Mouse (Mus musculus) kidney, embryonic 16.5 days (tissue): ENCODE data around the gene Cyp2s1. TPM values are rescaled to one million over a fixed set of nuclear protein-coding genes. Genes with fewer than 3 reads are reported as not detected.

Experiments used
- ATAC-seq: fragments of 200-750 bp; cut with Nextera tagmentation; 2 replicates; pipeline ENCODE4 v1.8.0; 2017; ENCODE audit warnings: moderate TSS enrichment; ENCODE audit not compliant: low FRiP score, low TSS enrichment
- H3K27ac ChIP-seq: fragments of 300-500 bp; sonication (generic); 2 replicates; pipeline ENCODE4 v1.5.1; 2014; ENCODE audit warnings: low read length
- H3K27me3 ChIP-seq: fragments of 300-500 bp; sonication (generic); 2 replicates; pipeline ENCODE4 v1.6.1; 2014; ENCODE audit warnings: low read length, control low read depth, mixed read lengths; ENCODE audit not compliant: insufficient read depth
- H3K36me3 ChIP-seq: fragments of 300-500 bp; sonication (generic); 2 replicates; pipeline ENCODE4 v1.6.1; 2014; ENCODE audit warnings: low read length, control low read depth, mixed read lengths; ENCODE audit not compliant: insufficient read depth
- H3K4me1 ChIP-seq: fragments of 300-500 bp; sonication (generic); 2 replicates; pipeline ENCODE4 v1.6.1; 2014; ENCODE audit warnings: low read length, control low read depth, mixed read lengths; ENCODE audit not compliant: insufficient read depth
- H3K4me2 ChIP-seq: fragments of 300-500 bp; sonication (generic); replicated peaks from 2 replicates; pipeline ENCODE4 v1.6.1; 2014; ENCODE audit warnings: low read depth, low read length
- H3K4me3 ChIP-seq: fragments of 300-500 bp; sonication (generic); 2 replicates; pipeline ENCODE4 v1.5.1; 2014; ENCODE audit warnings: mild to moderate bottlenecking, low read length
- H3K9ac ChIP-seq: fragments of 300-500 bp; sonication (generic); replicated peaks from 2 replicates; pipeline ENCODE4 v1.6.1; 2014; ENCODE audit warnings: low read length
- H3K9me3 ChIP-seq: fragments of 300-500 bp; sonication (generic); 2 replicates; pipeline ENCODE4 v1.6.1; 2016; ENCODE audit warnings: low read length, control low read depth
- WGBS: fragments of 180-500 bp; shearing (Covaris S2); extraction: QIAGEN DNeasy Blood & Tissue Kit; methylation state at CpG from one replicate; pipeline ENCODE4 v1.1.7; 2014; 5-methylcytosine and 5-hydroxymethylcytosine counted together
- polyA plus RNA-seq: library from polyadenylated mRNA; unstranded; fragments of >200 nt; fragmentation: Nextera tagmentation; extraction: Ambion mirVana; gene quantifications from 2 replicates; pipeline ENCODE4 v1.2.1, GENCODE M21; 2015

The Cyp2s1 gene
- polyA plus RNA-seq = 22.1 and 23.0 TPM in 2 replicates

- H3K4me3 ChIP-seq = peak within 1 kb of the TSS; percentile 56
- H3K4me1 ChIP-seq = peaks cover 15% of the 10 kb centered on the region
- H3K4me2 ChIP-seq = peak within 1 kb of the TSS; percentile 91
- H3K27ac ChIP-seq = no peak within 1 kb of the TSS
- no peaks in the 10 kb centered on the region; the same call in 1 of the 2 replicates for H3K27me3 ChIP-seq
- no peaks in the 10 kb centered on the region for H3K36me3 ChIP-seq
- peak; percentile 60 for ATAC-seq
- no peaks in the 10 kb centered on the region for H3K9me3 ChIP-seq
- H3K9ac ChIP-seq = peak within 1 kb of the TSS; percentile 74
- WGBS = 2% methylated on average over 40 of the region's 40 CpGs
Measured at GRCm38 (mm10) chr7:25816241-25816919, at the start of gene Cyp2s1. Gene Cyp2s1 (minus strand): TSS chr7:25816913.

GRCm38 (mm10) chr7:25864861-25865260 lies 48.1 kb upstream of the Cyp2s1 start:
- 27% methylated on average over 5 of the region's 5 CpGs for WGBS
- no peak for ATAC-seq
- no peak overlapping the region for H3K27ac ChIP-seq
- H3K4me3 ChIP-seq = no peak overlapping the region
- H3K9me3 ChIP-seq = no peaks in the 10 kb centered on the region
- no peaks in the 10 kb centered on the region for H3K4me1 ChIP-seq
- H3K9ac ChIP-seq = no peak overlapping the region
- no peak overlapping the region for H3K4me2 ChIP-seq
- no peaks in the 10 kb centered on the region for H3K36me3 ChIP-seq
- H3K27me3 ChIP-seq = no peaks in the 10 kb centered on the region

GRCm38 (mm10) chr7:25863756-25864155 lies 47.0 kb upstream of the Cyp2s1 start:
- Histone ChIP-seq H3K9ac (no peak overlapping the region), H3K4me2 (no peak overlapping the region), H3K27me3 (no peaks in the 10 kb centered on the region), H3K36me3 (no peaks in the 10 kb centered on the region), H3K27ac (no peak overlapping the region), H3K9me3 (no peaks in the 10 kb centered on the region), H3K4me1 (no peaks in the 10 kb centered on the region), H3K4me3 (no peak overlapping the region)
- ATAC-seq = no peak
- WGBS = 70% methylated on average over 3 of the region's 3 CpGs

- H3K4me3 ChIP-seq = no peak overlapping the region
- WGBS = 65% methylated on average over 2 of the region's 2 CpGs
- no peak for ATAC-seq
Measured at GRCm38 (mm10) chr7:25862365-25862764, 45.7 kb upstream of the Cyp2s1 start.

GRCm38 (mm10) chr7:25859962-25860870 lies 43.5 kb upstream of the Cyp2s1 start:
- Histone ChIP-seq H3K27ac (no peak overlapping the region), H3K36me3 (no peaks in the 10 kb centered on the region), H3K9ac (0 out of 2 replicates have a peak overlapping the region, but pooled peaks have one; percentile 7), H3K4me3 (peak overlapping the region; percentile 30; the same call in 1 of the 2 replicates), H3K27me3 (no peaks in the 10 kb centered on the region), H3K4me1 (no peaks in the 10 kb centered on the region), H3K4me2 (peak overlapping the region; percentile 48), H3K9me3 (no peaks in the 10 kb centered on the region)
- ATAC-seq = peak; percentile 50
- 17% methylated on average over 9 of the region's 9 CpGs for WGBS

More at GRCm38 (mm10) chr7:25862365-25862764, 45.7 kb upstream of the Cyp2s1 start:
- H3K27me3 ChIP-seq = no peaks in the 10 kb centered on the region
- no peaks in the 10 kb centered on the region for H3K36me3 ChIP-seq
- H3K9me3 ChIP-seq = no peaks in the 10 kb centered on the region
- H3K27ac ChIP-seq = no peak overlapping the region
- no peak overlapping the region for H3K4me2 ChIP-seq
- H3K4me1 ChIP-seq = no peaks in the 10 kb centered on the region
- no peak overlapping the region for H3K9ac ChIP-seq

GRCm38 (mm10) chr7:25855082-25855481 lies 38.4 kb upstream of the Cyp2s1 start:
- H3K9me3 ChIP-seq = no peaks in the 10 kb centered on the region; the same call in 1 of the 2 replicates
- no peak overlapping the region for H3K4me3 ChIP-seq
- ATAC-seq = no peak
- H3K4me1 ChIP-seq = no peaks in the 10 kb centered on the region
- H3K27ac ChIP-seq = no peak overlapping the region
- WGBS = 38% methylated on average over 8 of the region's 8 CpGs
- H3K9ac ChIP-seq = no peak overlapping the region
- H3K27me3 ChIP-seq = no peaks in the 10 kb centered on the region
- H3K4me2 ChIP-seq = no peak overlapping the region
- no peaks in the 10 kb centered on the region for H3K36me3 ChIP-seq

GRCm38 (mm10) chr7:25848444-25848812 lies 31.7 kb upstream of the Cyp2s1 start:
- H3K4me1 ChIP-seq = no peaks in the 10 kb centered on the region

GRCm38 (mm10) chr7:25847722-25848443 lies 31.2 kb upstream of the Cyp2s1 start:
- Histone ChIP-seq H3K9ac (peak overlapping the region; percentile 63), H3K9me3 (no peaks in the 10 kb centered on the region), H3K27me3 (no peaks in the 10 kb centered on the region), H3K36me3 (no peaks in the 10 kb centered on the region), H3K27ac (peak overlapping the region; percentile 49; the same call in 1 of the 2 replicates), H3K4me2 (peak overlapping the region; percentile 67), H3K4me1 (no peaks in the 10 kb centered on the region), H3K4me3 (peak overlapping the region; percentile 56)
- 13% methylated on average over 13 of the region's 13 CpGs for WGBS
- peak; percentile 66 for ATAC-seq

More at GRCm38 (mm10) chr7:25848444-25848812, 31.7 kb upstream of the Cyp2s1 start:
- no peaks in the 10 kb centered on the region for H3K27me3 ChIP-seq
- H3K4me3 ChIP-seq = peak overlapping the region; percentile 56
- H3K36me3 ChIP-seq = no peaks in the 10 kb centered on the region
- H3K4me2 ChIP-seq = peak overlapping the region; percentile 67
- no peaks in the 10 kb centered on the region for H3K9me3 ChIP-seq
- H3K9ac ChIP-seq = peak overlapping the region; percentile 63
- 32% methylated on average over 11 of the region's 11 CpGs for WGBS
- ATAC-seq = peak; percentile 61
- peak overlapping the region; percentile 49; the same call in 1 of the 2 replicates for H3K27ac ChIP-seq

GRCm38 (mm10) chr7:25844885-25845284 lies 28.2 kb upstream of the Cyp2s1 start:
- ATAC-seq = no peak
- no peak overlapping the region for H3K27ac ChIP-seq

More at GRCm38 (mm10) chr7:25844885-25845284, 28.2 kb upstream of the Cyp2s1 start:
- Histone ChIP-seq H3K4me1 (no peaks in the 10 kb centered on the region), H3K9me3 (no peaks in the 10 kb centered on the region), H3K4me2 (no peak overlapping the region), H3K27me3 (no peaks in the 10 kb centered on the region), H3K4me3 (no peak overlapping the region), H3K9ac (no peak overlapping the region), H3K36me3 (no peaks in the 10 kb centered on the region)
- 76% methylated on average over 3 of the region's 3 CpGs for WGBS
